Mouse (Mus musculus) kidney, adult 11 months (tissue): Measurements from ENCODE around the gene Klc2.
"Not testable (repeated sequence)": the region's sequence is repeated elsewhere in the genome, so short reads cannot be mapped to it uniquely, and the experiment has no call there.

Source experiments
- DNase-seq: peaks from one replicate; pipeline ENCODE4 v3.0.0; 2022

Klc2 gene

DNA sequence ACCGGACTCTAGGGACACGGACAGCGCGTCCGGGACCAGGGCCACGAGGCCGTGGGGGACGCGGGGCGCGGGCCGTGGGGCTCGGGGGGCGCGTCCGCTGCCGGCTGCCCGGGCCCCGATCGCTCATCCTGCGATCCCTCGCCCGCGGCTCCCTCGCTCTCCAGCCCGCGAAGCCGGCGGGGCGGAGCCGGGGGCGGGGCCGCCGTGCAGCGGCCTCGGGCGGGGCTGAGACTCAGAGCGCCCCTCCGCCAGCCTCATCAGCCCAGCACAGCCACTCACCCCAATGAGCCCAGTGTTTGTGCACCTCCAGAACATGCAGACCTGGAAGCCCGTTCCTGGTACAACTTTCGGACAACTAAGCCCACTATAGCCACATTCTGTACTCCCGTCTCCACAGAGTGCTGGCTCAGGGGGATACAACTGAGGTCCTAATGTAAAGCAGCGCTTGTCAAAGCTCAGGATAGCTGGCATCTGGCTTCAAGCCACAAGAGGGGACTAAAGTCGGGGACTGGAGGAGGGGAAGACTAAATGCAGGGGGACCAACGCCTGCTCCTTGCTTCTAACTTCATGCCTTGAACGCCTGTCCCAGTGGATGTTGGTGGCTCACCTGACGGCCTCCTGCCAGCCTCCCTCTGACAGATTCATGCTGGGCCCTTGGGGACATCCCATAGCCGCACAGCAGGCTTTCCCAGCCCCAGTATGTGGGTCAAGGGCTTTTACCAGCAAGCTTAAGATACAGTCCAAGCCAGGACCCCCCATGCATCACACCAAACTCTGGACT lies 19.8 kb downstream of the Klc2 start, which contains the start of gene Cnih2:
TSS of gene Cnih2 (minus strand) at position 159 of the 781 bp plus-strand sequence.
- no peak for DNase-seq

DNA sequence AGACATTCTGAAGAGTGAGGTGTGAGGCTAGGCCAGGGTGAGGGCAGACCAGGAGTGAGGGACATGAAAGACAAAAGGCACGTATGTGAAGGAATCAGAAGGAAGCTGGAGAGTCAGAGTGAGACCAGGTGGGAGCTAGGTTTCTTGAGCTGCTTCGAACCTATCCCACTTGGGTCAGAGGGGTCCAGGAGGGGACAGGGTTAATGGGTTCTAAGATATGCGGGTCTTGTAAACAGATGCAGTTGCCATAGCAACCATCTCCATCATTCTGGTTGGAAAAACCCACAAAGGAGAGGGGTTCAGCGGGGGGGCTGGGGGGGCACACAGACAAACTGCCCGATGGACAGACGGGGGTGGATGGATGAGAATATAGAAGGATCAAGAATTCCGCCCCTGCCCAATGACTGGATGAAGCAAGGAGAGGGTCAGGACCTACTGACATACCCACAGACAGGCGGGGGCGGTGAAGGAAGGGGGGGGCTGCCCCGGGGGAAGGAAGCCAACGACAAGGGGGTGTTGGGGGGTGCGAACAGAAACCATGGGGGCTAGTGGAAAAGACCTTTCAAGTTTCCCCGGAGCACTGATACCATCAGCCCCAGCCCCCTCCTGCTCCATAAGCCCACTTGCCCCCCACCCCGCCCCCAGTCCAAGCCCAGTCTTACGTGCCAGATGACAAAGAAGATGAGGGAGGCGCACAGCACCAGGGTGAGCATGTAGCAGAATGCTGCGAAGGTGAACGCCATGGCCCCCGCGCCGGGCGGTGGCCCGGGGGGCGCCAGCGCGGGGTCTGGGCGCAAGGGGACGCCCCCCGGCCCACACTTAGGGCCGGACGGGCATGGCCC lies 20.6 kb downstream of the Klc2 start:
- DNase-seq, result no peak

DNA sequence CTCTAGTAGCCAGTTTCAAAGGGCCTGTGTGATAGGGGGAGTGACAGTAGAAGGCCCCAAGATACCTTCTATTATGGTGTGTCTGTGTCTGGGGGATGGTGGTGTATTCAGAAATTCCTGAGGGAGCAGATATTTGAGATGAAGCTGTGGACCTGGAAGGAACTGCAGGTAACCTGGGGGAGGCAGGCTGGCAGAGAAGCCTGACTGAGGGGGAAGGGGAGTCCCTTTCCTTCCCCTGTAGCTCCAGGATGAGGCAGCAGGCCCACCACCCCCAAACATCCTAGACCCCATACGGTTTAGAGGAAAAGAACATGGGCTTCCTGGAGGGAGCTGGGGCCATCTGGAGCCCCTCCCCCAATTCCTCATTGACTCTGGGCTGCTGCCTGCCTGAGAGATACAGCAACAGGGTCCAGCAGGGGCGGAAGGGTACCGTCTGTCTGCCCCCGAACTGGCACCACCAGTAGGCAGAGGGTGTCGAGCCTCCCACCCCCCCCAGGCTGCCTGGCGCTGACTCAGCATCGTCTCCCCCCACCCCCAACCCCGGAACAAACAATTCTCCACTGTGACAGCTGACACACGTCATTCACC lies 22.4 kb downstream of the Klc2 start:
- no peak for DNase-seq

DNA sequence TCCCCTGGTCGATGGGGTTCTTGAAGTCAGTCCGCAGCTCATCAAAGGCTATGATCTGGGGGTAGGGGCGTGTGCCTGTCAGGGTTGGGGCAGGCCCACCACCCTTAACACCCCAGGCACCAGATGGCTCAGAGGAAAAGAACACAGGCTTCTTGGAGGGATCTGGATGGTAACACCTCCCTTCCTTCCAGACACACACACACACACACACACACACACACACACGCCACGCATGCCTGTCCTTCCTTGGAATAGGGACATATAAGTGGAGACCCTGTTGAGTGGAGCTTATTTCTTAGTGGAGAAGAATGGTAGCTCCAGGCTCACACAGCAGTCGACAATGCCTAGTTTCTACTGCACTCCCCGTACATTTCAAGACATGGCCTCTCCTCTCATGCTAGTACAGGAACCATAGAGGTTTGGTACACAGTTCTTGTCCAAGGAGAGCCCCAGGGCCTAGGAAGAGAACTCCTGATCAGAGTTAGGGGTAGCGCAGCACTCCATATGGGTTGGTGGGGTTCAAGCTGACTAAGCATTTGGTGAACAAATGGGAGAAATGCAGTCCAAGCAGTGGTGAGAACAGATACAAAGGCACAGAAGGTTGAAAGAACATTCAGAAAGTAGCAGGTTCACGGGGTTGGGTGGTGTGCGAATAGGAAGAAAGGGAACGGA lies 23.5 kb downstream of the Klc2 start:
- no peak for DNase-seq

DNA sequence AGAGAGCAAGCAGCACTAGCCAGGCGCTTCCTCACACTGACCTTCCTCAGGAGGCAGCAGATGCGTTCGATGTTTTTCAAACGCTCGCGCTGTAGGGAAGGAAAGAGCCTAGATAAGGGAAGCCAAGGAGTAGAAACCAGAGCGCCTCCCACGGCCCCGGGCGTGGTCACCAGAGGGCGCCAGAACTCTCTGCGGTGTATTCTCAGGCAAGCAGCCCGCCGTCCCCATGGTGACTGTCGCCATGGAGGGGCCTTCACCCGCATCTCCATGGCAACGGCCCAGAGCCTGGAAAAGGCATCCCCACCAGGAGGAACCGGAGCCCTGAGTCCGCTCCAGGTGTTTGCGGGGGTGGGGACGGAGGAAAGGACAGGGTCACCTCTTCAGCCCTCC lies 24.1 kb downstream of the Klc2 start:
- peak; percentile 89 for DNase-seq

DNA sequence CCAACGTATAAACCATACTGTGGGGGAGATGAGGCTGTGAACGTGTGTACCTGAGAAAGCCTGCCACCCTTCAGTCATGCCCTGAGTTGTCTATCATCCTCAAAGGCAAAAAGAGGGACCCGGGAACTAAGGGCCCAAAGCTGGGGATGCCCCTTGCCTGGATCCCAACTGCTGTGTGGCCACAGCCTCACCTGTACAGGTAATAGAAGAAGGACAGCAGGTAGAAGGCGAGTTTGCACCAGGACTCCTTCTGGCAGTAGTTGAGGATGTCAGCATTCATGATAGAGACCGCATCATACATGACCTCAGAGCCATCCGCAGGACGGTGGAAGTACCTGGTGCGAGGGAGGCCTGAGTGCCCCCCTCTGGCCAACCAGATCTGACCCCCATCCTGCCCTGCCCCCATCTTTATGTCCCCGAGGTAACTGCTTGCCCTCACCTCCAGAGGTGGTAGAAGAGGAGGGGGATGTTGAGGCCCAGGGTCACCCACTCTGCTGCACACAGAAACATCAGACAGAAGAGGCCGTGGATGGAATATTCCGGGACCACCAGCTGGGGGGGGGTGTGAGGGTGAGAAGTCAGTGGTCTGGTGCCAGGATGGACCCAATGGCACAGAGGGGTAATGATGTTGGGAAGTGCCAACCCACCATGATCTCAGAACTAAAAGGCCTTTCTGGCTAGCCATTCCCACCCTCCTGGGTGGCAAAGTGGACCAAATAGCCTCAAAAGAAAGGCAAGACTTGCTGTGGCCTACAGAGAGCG lies 24.7 kb downstream of the Klc2 start:
- no peak for DNase-seq

DNA sequence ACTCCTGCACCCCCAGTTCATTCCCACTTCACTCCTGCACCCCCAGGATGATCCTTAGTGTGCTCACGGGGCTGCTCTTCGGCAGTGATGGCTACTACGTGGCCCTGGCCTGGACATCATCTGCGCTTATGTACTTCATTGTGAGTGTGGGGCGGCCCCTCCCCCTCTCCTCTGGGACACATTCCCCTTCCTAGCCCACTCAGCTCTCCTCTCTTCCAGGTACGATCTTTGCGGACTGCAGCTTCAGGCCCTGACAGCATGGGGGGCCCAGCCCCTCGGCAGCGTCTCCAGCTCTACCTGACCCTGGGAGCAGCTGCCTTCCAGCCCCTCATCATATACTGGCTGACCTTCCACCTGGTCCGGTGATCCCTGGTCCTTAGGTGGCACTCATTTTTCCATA lies 26.3 kb downstream of the Klc2 start:
- DNase-seq, result no peak

DNA sequence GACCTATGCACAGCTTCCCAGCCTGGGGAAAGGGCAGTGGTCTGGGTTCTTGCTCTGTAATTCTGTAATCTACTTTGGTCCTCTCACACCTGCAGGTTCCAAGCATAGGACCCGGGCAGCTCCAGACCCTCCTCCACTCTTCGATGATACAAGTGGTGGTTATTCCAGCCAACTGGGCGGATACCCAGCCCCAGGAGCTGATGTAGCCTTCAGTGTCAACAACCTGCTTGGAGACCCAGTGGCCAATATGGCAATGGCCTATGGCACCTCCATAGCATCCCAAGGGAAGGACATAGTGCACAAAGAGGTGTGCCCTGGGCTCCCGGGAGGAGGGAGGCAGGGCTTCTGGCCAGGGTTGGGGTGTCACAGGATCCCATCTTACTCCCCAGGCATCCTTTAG lies 29.0 kb downstream of the Klc2 start:
- DNase-seq, result no peak

DNA sequence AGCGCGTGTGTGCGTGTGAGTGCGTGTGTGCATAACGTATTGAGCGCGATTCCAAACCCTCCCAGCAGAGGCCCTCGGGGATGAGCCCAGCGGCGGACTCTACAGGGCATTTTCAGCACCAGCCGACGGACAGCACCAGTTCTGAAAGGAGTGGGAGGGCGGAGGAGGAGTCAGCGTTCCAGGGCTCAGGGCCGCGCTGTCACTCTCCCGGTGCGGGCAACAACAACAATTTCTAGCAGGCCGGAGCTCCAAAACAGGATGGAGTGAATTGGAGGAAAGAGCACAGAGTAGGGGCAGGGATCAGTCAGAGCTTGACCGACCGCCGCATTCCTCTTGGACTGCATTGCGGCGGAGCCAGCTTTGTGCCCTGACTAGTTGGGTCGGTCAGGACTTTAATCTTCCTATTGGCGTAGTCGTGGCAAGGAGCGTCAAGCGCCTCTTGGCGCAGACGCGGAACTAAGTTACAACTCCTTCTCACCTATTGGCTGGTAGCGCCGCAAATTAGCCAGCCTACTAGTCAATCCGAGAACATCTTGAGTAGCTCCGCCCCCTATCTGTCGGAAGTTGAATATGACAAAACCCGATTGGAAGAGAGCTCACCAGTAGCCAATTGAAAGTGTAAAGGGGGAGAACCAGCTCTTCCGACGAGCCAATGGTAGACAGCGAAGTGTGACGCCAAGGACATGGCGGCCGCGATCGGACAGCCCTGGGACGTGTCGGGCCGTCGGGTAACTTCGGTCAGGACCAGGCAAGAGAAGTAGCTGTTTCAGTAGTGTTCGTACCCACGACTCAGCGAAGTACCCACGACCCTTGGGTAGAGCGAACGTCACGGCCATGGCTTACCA lies 30.3 kb downstream of the Klc2 start, which contains the start of gene Yif1a:
TSS of gene Yif1a (plus strand) at position 655 of the 845 bp plus-strand sequence.
- peak; percentile 99 for DNase-seq

DNA sequence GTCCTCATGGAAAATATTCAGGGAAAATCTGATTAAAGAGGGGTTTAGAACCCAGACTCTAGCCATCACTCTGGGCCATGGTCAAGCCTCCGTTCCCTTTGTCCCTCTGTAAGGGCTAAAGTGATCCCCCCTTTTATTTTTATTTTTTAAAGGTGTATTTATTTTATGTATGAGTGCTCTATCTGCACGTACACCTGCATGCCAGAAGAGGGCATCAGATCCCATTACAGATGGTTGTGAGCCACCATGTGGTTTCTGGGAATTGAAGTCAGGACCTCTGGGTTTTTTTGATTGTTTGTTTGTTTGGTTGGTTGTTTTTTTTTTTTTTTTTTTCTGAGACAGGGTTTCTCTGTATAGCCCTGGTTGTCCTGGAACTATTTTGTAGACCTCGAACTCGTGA lies 31.8 kb downstream of the Klc2 start:
- not testable (repeated sequence) for DNase-seq

DNA sequence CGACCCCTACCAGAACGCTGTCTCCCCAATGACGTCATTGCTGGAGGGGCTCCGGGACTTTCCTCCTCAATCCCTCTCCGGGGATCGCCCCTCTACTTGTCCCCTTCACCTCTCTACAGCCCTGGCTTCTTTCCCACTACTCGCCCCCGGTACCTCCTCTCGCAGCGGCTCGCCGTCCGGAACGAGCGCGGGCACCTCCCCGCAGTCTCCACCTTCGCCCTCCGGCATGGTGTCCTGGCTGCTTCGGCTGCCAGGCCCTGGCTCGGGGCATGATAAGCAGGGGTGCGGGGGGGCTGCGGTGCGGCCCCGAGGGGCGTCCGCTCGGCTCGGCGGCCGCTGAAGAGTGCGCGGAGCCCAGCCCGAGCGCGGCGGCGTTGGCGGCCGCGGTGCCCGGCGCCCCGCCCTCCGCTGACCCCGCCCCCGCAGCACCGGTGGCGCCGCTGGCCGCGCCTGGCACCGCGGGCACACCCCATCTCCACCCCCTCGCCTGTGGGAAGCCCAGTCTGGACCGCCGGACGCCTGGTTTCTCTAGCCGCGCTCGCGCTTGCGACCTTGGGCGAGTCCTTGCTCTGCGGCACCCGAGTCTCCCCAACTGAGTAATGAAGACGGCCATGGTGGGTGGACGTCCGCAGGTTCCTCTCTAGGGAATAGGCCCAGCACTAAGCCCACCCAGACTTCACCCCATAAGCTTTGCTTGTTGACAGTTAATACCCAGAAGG lies 33.1 kb downstream of the Klc2 start, which contains the start of gene Tmem151a:
TSS of gene Tmem151a (minus strand) at position 387 of the 719 bp plus-strand sequence.
- peak; percentile 67 for DNase-seq

DNA sequence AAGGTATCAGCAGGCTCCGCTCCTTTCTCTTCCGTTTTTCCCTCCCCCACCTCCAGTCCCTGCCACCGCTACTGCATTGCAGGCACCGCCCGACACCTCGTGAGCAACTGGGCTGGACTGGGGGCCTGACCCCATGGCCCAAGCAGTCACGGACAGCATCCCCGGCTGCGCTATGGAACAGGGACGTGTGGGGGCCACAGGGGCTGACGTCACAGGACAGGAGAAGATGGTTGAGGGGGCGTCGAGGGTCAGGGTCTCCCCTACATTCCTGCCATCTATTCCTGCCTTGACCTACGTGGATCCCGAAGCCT lies 33.6 kb downstream of the Klc2 start:
- DNase-seq, result no peak

DNA sequence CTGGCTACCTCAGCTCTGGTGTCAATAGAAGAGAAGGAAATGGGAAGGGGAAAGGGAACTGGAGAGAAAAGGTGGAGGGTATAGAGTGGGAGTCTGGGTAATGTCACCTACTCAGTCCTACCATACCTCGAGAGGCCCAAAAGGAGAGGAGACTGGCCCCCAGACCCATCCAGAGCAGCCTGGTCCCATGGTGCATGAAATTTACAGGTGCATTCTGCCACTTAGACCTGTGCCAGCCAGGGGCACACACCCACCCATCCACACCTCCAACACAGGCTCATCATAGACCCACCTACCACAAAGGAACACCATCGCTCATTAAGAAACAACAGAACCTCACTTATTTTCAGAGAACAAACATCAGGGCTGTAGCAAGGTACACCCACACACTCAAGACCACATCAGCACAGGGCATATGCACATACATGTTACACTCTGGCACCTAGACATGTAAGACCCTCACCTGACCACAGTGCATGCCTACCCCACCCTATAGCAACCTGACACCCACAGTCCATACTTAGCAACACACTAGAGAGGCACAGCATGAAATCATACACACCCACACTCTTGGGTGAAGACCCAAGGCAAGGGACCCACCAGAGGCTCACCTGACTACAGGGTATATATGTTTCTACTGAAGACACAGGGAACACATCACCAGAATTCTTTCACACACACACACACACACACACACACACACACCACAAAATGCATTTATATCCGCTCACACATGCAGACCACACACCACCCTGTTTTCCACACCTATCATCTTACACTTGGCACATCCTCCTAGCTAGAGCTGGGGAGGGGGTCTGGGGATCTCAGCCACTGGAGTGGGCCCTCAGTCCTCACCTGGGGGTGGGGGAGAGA lies 34.2 kb downstream of the Klc2 start:
- no peak for DNase-seq

DNA sequence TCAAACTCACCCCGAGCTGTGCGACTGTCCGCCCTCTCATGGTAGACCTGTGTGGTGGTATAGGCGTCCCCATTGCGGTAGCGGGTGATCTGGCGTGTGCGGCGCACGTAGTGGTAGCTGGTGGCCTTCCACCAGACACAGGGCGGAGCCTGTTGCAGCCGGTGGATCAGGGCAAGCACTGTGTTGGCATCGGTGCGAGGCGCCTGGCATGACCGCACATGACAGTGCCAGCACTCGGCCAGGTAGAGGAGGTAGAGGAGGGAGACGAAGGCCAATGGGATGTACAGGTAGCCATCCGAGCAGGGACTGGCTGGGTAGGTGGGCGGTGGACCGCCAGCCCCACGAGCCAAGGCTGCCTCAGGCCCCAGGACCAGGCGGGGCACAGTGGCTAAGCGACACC lies 35.8 kb downstream of the Klc2 start:
- DNase-seq, result no peak

DNA sequence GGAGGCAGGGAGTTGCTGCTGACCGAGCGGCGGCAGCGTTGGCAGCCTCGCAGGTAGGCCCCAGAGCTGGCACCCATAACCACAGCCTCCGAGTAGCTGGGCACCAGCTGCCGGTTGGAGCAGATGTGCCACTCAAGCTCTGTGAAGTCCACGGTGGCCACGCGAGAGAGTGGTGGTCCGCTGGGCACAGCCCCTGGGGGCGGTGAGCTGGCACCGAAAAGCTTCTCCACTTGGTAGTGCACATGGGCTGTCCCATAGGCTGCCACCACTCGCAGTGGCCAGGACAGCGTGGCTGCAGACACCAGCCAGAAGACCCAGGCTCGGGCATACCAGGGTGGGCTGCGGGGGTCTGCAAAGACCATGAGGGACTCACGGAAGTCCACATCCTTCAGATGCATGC lies 36.4 kb downstream of the Klc2 start:
- no peak for DNase-seq

DNA sequence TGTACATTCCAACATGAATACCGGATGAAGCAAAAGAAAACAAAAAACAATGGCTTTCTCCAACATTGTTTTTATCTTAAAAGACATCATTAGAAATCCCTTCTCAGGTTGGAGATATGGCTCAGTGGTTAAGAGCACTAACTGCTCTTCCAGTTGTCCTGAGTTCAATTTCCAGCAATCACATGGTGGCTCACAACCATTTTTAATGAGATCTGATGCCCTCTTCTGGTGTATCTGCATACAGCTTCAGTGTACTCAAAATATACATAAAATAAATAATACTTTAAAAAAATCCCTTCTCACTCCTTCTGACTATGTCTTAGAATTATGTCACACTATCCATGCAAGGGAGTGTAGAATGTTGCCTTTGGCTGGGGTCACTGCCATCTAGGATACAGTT lies 39.1 kb downstream of the Klc2 start:
- no peak for DNase-seq

DNA sequence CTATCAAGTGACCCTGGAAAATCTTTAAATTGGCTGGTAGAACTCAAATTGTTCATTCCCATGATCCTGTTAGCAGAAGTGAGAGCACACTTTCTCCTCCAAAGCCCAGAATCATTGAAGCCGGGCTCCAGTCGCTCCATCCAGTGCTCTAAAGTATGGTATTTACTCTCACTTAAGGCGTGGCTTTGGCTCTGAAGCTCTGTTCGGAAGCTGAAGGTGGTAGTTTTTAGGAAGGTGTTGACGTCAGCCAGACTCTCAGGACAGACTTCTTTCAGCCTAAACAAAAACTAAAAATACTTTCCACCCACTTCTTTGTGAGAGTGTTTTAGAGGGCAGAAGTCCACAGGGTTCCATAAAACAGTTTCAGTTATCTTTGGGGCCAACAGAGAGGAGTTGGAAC lies 44.8 kb downstream of the Klc2 start:
- DNase-seq, result no peak

DNA sequence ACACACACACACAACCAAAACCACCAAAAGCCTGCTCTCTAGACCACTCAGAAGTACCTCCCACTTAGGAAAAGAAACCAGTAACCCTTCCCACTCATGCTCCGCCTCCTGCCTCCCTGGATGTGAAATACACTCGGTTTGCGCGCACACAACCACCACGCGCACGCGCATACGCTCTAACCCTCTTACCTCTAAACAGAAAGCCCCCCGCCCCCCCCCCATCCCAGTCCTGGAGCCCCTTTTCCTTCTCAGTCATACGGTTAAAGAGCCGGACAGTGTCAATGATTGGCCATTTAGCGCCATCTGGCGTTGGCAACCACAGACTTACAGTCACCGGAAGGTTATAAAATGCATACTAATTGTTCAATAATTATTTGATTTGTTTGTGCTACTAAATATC lies 45.3 kb downstream of the Klc2 start:
- no peak for DNase-seq

DNA sequence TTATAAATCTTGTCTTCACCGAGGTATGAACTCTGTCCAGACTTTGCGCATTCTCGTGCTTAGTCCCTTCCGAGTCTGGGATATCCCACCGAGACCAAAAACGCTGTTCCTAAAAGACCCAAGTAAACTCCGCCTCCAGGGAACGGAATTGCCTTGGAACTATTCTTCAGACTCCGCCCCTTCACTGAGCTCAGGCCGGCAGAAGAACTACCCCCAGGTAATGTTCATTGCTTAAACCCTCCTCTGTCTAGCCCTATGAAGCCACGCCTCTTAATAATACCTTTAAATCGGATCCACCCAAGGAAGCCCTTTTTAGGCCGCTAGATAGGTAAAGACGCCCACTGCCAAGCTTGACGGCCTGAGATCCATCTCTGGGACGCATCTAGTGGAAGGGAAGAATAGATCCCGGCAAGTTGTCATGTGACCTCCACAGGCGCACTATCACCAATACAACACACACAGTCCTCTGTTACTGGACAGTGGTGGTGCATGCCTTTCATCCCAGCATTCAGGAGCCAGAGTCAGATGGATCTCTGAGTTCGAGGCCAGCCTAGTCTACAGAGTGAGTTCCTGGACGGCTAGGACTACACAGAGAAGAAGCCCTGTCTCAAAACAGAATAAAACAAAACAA lies 45.9 kb downstream of the Klc2 start:
- no peak for DNase-seq
